Mouse (Mus musculus) forebrain, embryonic 11.5 days (tissue): Measurements from ENCODE around the gene Lgmn. TPM values are rescaled to one million over a fixed set of nuclear protein-coding genes. Genes with fewer than 3 reads are reported as not detected.

Experiments used
- ATAC-seq: fragments of 200-750 bp; cut with Nextera tagmentation; replicated peaks from 2 replicates; pipeline ENCODE4 v1.8.0; 2017; ENCODE audit warnings: moderate TSS enrichment; ENCODE audit not compliant: low FRiP score
- DNase-seq: peaks from one replicate; pipeline ENCODE4 v3.0.0-alpha.2; 2017; ENCODE audit warnings: low spot score
- H3K27ac ChIP-seq: fragments of 300-500 bp; sonication (generic); 2 replicates; pipeline ENCODE4 v1.5.1; 2014; ENCODE audit warnings: low read depth, low read length
- H3K27me3 ChIP-seq: fragments of 300-500 bp; sonication (generic); 2 replicates; pipeline ENCODE4 v1.6.1; 2014; ENCODE audit warnings: mild to moderate bottlenecking, low read length, mixed read lengths; ENCODE audit not compliant: control insufficient read depth, insufficient read depth
- H3K36me3 ChIP-seq: fragments of 300-500 bp; sonication (generic); 2 replicates; pipeline ENCODE4 v1.6.1; 2014; ENCODE audit warnings: mild to moderate bottlenecking, low read length, moderate library complexity, mixed read lengths; ENCODE audit not compliant: control insufficient read depth, insufficient read depth
- H3K4me1 ChIP-seq: fragments of 300-500 bp; sonication (generic); replicated peaks from 2 replicates; pipeline ENCODE4 v1.6.1; 2014; ENCODE audit warnings: low read length, mixed read lengths; ENCODE audit not compliant: control insufficient read depth, insufficient read depth
- H3K4me2 ChIP-seq: fragments of 300-500 bp; sonication (generic); 2 replicates; pipeline ENCODE4 v1.6.1; 2014; ENCODE audit warnings: low read depth, mild to moderate bottlenecking, low read length, moderate library complexity, mixed read lengths; ENCODE audit not compliant: severe bottlenecking
- H3K4me3 ChIP-seq: fragments of 300-500 bp; sonication (generic); 2 replicates; pipeline ENCODE4 v1.5.1; 2014; ENCODE audit warnings: low read depth, low read length
- H3K9ac ChIP-seq: fragments of 300-500 bp; sonication (generic); 2 replicates; pipeline ENCODE4 v1.6.1; 2014; ENCODE audit warnings: low read length
- H3K9me3 ChIP-seq: fragments of 300-500 bp; sonication (generic); 2 replicates; pipeline ENCODE4 v1.6.1; 2016; ENCODE audit warnings: low read length, mixed read lengths; ENCODE audit not compliant: control insufficient read depth
- WGBS: fragments of 180-500 bp; shearing (Covaris S2); extraction: QIAGEN DNeasy Blood & Tissue Kit; methylation state at CpG from one replicate; pipeline ENCODE4 v1.1.7; 2014; 5-methylcytosine and 5-hydroxymethylcytosine counted together
- polyA plus RNA-seq: library from polyadenylated mRNA; unstranded; fragments of >200 nt; fragmentation: Nextera tagmentation; extraction: Ambion mirVana; gene quantifications from 2 replicates; pipeline ENCODE4 v1.2.1, GENCODE M21; 2014

Lgmn gene
- polyA plus RNA-seq, 1 experiment from 2014 or later = 49.0 TPM

GRCm38 (mm10) chr12:102456467-102457193 lies 17.0 kb upstream of the Lgmn start:
- Histone ChIP-seq H3K9me3 (no peaks in the 10 kb centered on the region), H3K27me3 (no peaks in the 10 kb centered on the region), H3K4me2 (no peak overlapping the region), H3K4me1 (no peaks in the 10 kb centered on the region), H3K27ac (no peak overlapping the region), H3K36me3 (no peaks in the 10 kb centered on the region), H3K9ac (no peak overlapping the region), H3K4me3 (no peak overlapping the region)
- ATAC-seq (no peak), DNase-seq (no peak)
- 84% methylated on average over 7 of the region's 7 CpGs for WGBS

- Histone ChIP-seq H3K9me3 (no peaks in the 10 kb centered on the region), H3K27ac (no peak overlapping the region), H3K9ac (no peak overlapping the region), H3K36me3 (no peaks in the 10 kb centered on the region), H3K4me3 (no peak overlapping the region), H3K27me3 (no peaks in the 10 kb centered on the region), H3K4me2 (no peak overlapping the region), H3K4me1 (no peaks in the 10 kb centered on the region)
- DNase-seq = no peak
- WGBS = 67% methylated on average over 6 of the region's 6 CpGs
- no peak for ATAC-seq
Observed at GRCm38 (mm10) chr12:102453581-102453980, 14.0 kb upstream of the Lgmn start.

GRCm38 (mm10) chr12:102451126-102451851 lies 11.7 kb upstream of the Lgmn start:
- Histone ChIP-seq H3K4me1 (no peaks in the 10 kb centered on the region), H3K27me3 (no peaks in the 10 kb centered on the region), H3K27ac (no peak overlapping the region), H3K9ac (no peak overlapping the region), H3K4me3 (no peak overlapping the region), H3K9me3 (no peaks in the 10 kb centered on the region), H3K4me2 (no peak overlapping the region), H3K36me3 (no peaks in the 10 kb centered on the region)
- WGBS = 82% methylated on average over 8 of the region's 8 CpGs
- ATAC-seq (no peak), DNase-seq (no peak)

GRCm38 (mm10) chr12:102450437-102450836 lies 10.8 kb upstream of the Lgmn start:
- DNase-seq = no peak
- ATAC-seq = no peak
- H3K36me3 ChIP-seq = no peaks in the 10 kb centered on the region
- no peak overlapping the region for H3K27ac ChIP-seq
- no peaks in the 10 kb centered on the region for H3K9me3 ChIP-seq
- H3K4me3 ChIP-seq = no peak overlapping the region
- no peak overlapping the region for H3K4me2 ChIP-seq
- H3K9ac ChIP-seq = no peak overlapping the region
- no peaks in the 10 kb centered on the region for H3K4me1 ChIP-seq
- H3K27me3 ChIP-seq = no peaks in the 10 kb centered on the region
- 74% methylated on average over 10 of the region's 10 CpGs for WGBS

- DNase-seq = no peak
- ATAC-seq = no peak
- WGBS = 81% methylated on average over 4 of the region's 4 CpGs
- H3K36me3 ChIP-seq = no peaks in the 10 kb centered on the region
- no peaks in the 10 kb centered on the region for H3K9me3 ChIP-seq
- H3K4me2 ChIP-seq = no peak overlapping the region
- no peaks in the 10 kb centered on the region for H3K4me1 ChIP-seq
- no peak overlapping the region for H3K4me3 ChIP-seq
- H3K27ac ChIP-seq = no peak overlapping the region
- H3K9ac ChIP-seq = no peak overlapping the region
- H3K27me3 ChIP-seq = no peaks in the 10 kb centered on the region
Observed at GRCm38 (mm10) chr12:102445436-102445835, 5.8 kb upstream of the Lgmn start.

- H3K4me2 ChIP-seq = no peak overlapping the region
- peaks cover 2% of the 10 kb centered on the region; the same call in 1 of the 2 replicates for H3K4me1 ChIP-seq
- H3K27me3 ChIP-seq = no peaks in the 10 kb centered on the region
- no peak overlapping the region for H3K9ac ChIP-seq
- WGBS = 88% methylated on average over 5 of the region's 5 CpGs
- no peak for ATAC-seq
- H3K27ac ChIP-seq = no peak overlapping the region
- DNase-seq = no peak
- H3K4me3 ChIP-seq = no peak overlapping the region
- H3K36me3 ChIP-seq = no peaks in the 10 kb centered on the region
- no peaks in the 10 kb centered on the region for H3K9me3 ChIP-seq
Observed at GRCm38 (mm10) chr12:102443676-102444075, 4.1 kb upstream of the Lgmn start.

GRCm38 (mm10) chr12:102442639-102443038 lies 3.0 kb upstream of the Lgmn start:
- ATAC-seq (no peak), DNase-seq (no peak)
- H3K36me3 ChIP-seq = no peaks in the 10 kb centered on the region
- H3K27ac ChIP-seq = no peak overlapping the region
- H3K27me3 ChIP-seq = no peaks in the 10 kb centered on the region
- H3K4me2 ChIP-seq = no peak overlapping the region
- no peak overlapping the region for H3K9ac ChIP-seq
- peaks cover 2% of the 10 kb centered on the region; the same call in 1 of the 2 replicates for H3K4me1 ChIP-seq
- 94% methylated on average over 15 of the region's 15 CpGs for WGBS
- H3K4me3 ChIP-seq = no peak overlapping the region
- H3K9me3 ChIP-seq = no peaks in the 10 kb centered on the region

- no peak for ATAC-seq
- H3K27me3 ChIP-seq = no peaks in the 10 kb centered on the region
- H3K27ac ChIP-seq = no peak overlapping the region
- H3K4me1 ChIP-seq = peaks cover 2% of the 10 kb centered on the region; the same call in 1 of the 2 replicates
- H3K9me3 ChIP-seq = no peaks in the 10 kb centered on the region
- 91% methylated on average over 6 of the region's 6 CpGs for WGBS
- no peak overlapping the region for H3K4me3 ChIP-seq
- no peaks in the 10 kb centered on the region for H3K36me3 ChIP-seq
- H3K9ac ChIP-seq = no peak overlapping the region
- H3K4me2 ChIP-seq = no peak overlapping the region
- no peak for DNase-seq
Observed at GRCm38 (mm10) chr12:102441141-102441540, 1.5 kb upstream of the Lgmn start.
